ENCODE assay signal across 10 mouse cellular contexts in the genomic region with DNA sequence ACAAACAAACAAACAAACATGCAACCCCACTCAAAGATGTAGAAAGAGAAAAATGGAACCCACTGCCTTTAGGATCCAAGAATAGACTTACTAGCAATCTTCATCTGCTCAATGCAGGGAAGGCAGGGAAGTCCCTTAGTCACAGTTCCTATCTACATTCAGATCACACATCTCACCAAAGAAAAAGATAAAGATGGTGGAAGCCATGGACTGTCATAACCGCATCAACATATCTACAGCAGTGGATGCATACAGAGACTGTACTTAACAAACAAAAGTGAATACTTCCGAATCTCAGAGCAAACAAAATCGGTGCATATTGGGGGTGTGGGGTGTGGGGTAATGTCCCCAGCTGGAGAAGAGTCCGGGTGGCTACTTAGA.
DNase-seq lines count a peak whose midpoint lies in the region; ATAC-seq and TF ChIP-seq lines count a peak whose summit lies in the region.
"Had no signal": no experiment of that assay in that cellular context is flagged by ENCODE, and none has a peak within 500 bp of the region (broad histone marks: within the 10 kb centered on the region; RNA-seq: fewer than 3 reads in every experiment).

No protein-coding gene starts in this region.

- no peak for TF ChIP-seq CTCF in testis, adult 2 months (IDR thresholded peaks at IDR 0.05; ENCODE audit: control insufficient read depth, insufficient read depth, insufficient replicate concordance, low read depth, low read length)

- H3K4me2 ChIP-seq in heart, embryonic 14.5 days (ENCODE audit: low read length): peak overlapping the region; percentile 71

- peaks cover 9 to 11% of the 10 kb centered on the region in 2 experiments for H3K4me1 ChIP-seq in heart, embryonic 14.5 days (ENCODE audit: control insufficient read depth in 2 of 2, insufficient read depth in 2 of 2, low read length in 2 of 2)
- peaks cover 9% of the 10 kb centered on the region for H3K4me1 ChIP-seq in testis, adult 2 months (ENCODE audit: control insufficient read depth, insufficient read depth, low read length)
- peaks cover 18% of the 10 kb centered on the region for H3K4me1 ChIP-seq in limb, embryonic 10.5 days

- H3K9me3 ChIP-seq in heart, embryonic 14.5 days (ENCODE audit: control insufficient read depth, low read length): no peaks in the 10 kb centered on the region
- no peaks in the 10 kb centered on the region for H3K9me3 ChIP-seq in limb, embryonic 10.5 days (replicated peaks)

- no peak for ATAC-seq in heart, embryonic 14.5 days (ENCODE audit: insufficient number of reproducible peaks, insufficient read depth, low FRiP score, low read depth)
- ATAC-seq: hindbrain, embryonic 16.5 days had no signal

- intact Hi-C loops in heart, postnatal 10 days (cut with DNase I): no loop called here

- H3K27me3 ChIP-seq in heart, embryonic 14.5 days (ENCODE audit: control insufficient read depth, insufficient read depth, low read length): peaks cover 10% of the 10 kb centered on the region; the same call in 1 of the 2 replicates
- H3K27me3 ChIP-seq in testis, adult 2 months (ENCODE audit: control insufficient read depth, insufficient read depth, low read length): no peaks in the 10 kb centered on the region
- peaks cover 13% of the 10 kb centered on the region for H3K27me3 ChIP-seq in limb, embryonic 10.5 days (ENCODE audit: low read depth, poor library complexity, severe bottlenecking)

- H3K4me3 ChIP-seq in heart, embryonic 14.5 days (ENCODE audit: control insufficient read depth in 1 of 2, insufficient read depth in 1 of 2, low read depth in 1 of 2, low read length in 2 of 2): no peak overlapping the region
- H3K4me3 ChIP-seq in testis, adult 2 months (ENCODE audit: control insufficient read depth, low read depth, low read length): peak overlapping the region; percentile 34
- H3K4me3 ChIP-seq in limb, embryonic 10.5 days: no peak overlapping the region

- no peaks in the 10 kb centered on the region for H3K36me3 ChIP-seq in heart, embryonic 14.5 days (ENCODE audit: control insufficient read depth, insufficient read depth, low read length)
- H3K36me3 ChIP-seq in testis, adult 2 months (ENCODE audit: control insufficient read depth, insufficient read depth, low read length): no peaks in the 10 kb centered on the region
- no peaks in the 10 kb centered on the region for H3K36me3 ChIP-seq in limb, embryonic 10.5 days

- DNase-seq in heart, postnatal 10 days: no peak
- no peak for DNase-seq in testis, postnatal 14 days (ENCODE audit: low spot score)
- no peak for DNase-seq in limb, embryonic 10.5 days (ENCODE audit: low spot score)
- DNase-seq in right cerebral cortex, postnatal 10 days (ENCODE audit: low spot score in 2 of 2): no peak
- no peak for DNase-seq in natural killer cell, adult 2 months (ENCODE audit: low spot score in 2 of 2)
- no peak for DNase-seq in embryo, embryonic 11 days
- DNase-seq: left cerebral cortex, postnatal 4 days had no signal

- TF ChIP-seq POLR2A in testis, adult 2 months (IDR thresholded peaks at IDR 0.05; ENCODE audit: control insufficient read depth, low read depth, low read length): no peak

- peak overlapping the region in 1 of 2 experiments; percentile 51; a peak in 1 of 4 replicates for H3K27ac ChIP-seq in heart, embryonic 14.5 days (replicated peaks in 1 of 2; ENCODE audit: control insufficient read depth in 1 of 2, insufficient read depth in 1 of 2, low read depth in 2 of 2, low read length in 2 of 2)
- H3K27ac ChIP-seq in testis, adult 2 months (ENCODE audit: control insufficient read depth, insufficient read depth, low read depth, low read length): no peak overlapping the region; the same call in 1 of the 2 replicates
- peak overlapping the region; percentile 50; the same call in 1 of the 2 replicates for H3K27ac ChIP-seq in limb, embryonic 10.5 days

- 83% methylated on average over 4 of the region's 4 CpGs for WGBS in heart, embryonic 14.5 days
- WGBS in limb, embryonic 10.5 days: 87% methylated on average over 4 of the region's 4 CpGs

- H3K9ac ChIP-seq in heart, embryonic 14.5 days (ENCODE audit: low read length): no peak overlapping the region; the same call in 1 of the 2 replicates
